ENCODE assay signal across 17 mouse cellular contexts in the genomic region with DNA sequence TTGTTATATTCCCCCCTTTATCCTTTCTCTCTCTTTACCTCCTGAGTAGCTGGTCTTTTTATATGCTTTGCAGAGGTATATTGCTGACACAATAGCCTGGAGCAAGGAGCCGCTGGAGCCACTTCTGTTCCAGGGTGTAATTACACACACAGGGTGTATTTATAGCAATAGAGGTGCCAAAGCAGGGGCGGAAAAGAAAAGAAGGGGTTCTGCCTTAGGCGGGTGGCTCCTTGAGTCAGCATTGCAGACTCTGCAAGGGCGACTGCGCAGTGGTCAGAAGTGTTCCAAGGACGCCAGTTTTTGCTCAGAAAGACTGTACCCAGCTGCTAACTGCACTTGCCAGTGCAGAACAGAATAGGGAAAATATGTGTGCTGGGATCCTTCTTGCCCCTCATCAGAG.
DNase-seq lines count a peak whose midpoint lies in the region; ATAC-seq lines count a peak whose summit lies in the region.
"Had no signal": no experiment of that assay in that cellular context is flagged by ENCODE, and none has a peak within 500 bp of the region (broad histone marks: within the 10 kb centered on the region; RNA-seq: fewer than 3 reads in every experiment).

No protein-coding gene starts in this region.

- no peaks in the 10 kb centered on the region for H3K27me3 ChIP-seq in limb, embryonic 13.5 days
- no peaks in the 10 kb centered on the region for H3K27me3 ChIP-seq in liver, embryonic 12.5 days (replicated peaks)
- H3K27me3 ChIP-seq: forebrain, embryonic 15.5 days had no signal

- DNase-seq in frontal cortex, adult 2 months (ENCODE audit: extremely low spot score in 1 of 2, low spot score in 1 of 2) = peak; percentile 32 to 53
- DNase-seq in frontal cortex, postnatal 25 days (ENCODE audit: low spot score in 2 of 2) = no peak
- peak; percentile 47 for DNase-seq in right cerebral cortex, adult 18-20 months
- no peak for DNase-seq in right cerebral cortex, postnatal 4 days
- DNase-seq in layer of hippocampus, adult 11-12 months (ENCODE audit: low spot score) = no peak
- DNase-seq: adrenal gland, adult 2 months; cerebellum, adult 11-12 months; cerebellum, postnatal 25 days; gastrocnemius, postnatal 36 days; liver, postnatal 0 days; thymus, postnatal 36 days had no signal

- peak; percentile 48; the same call in 1 of the 2 replicates for ATAC-seq in limb, embryonic 13.5 days (ENCODE audit: low FRiP score, low read depth)
- ATAC-seq in liver, embryonic 12.5 days = no peak
- ATAC-seq: forebrain, embryonic 15.5 days; liver, postnatal 0 days had no signal

- 0 out of 2 replicates have a peak overlapping the region, but pooled peaks have one; percentile 24 for H3K27ac ChIP-seq in limb, embryonic 13.5 days
- no peak overlapping the region for H3K27ac ChIP-seq in liver, embryonic 12.5 days
- H3K27ac ChIP-seq: forebrain, embryonic 15.5 days; hindbrain, embryonic 10.5 days had no signal

- H3K4me3 ChIP-seq in limb, embryonic 13.5 days = no peak overlapping the region
- no peak overlapping the region for H3K4me3 ChIP-seq in liver, embryonic 12.5 days
- H3K4me3 ChIP-seq: erythroblast, embryonic 14.5 days; forebrain, embryonic 15.5 days; hindbrain, embryonic 10.5 days had no signal

- no peaks in the 10 kb centered on the region for H3K9me3 ChIP-seq in limb, embryonic 13.5 days
- no peaks in the 10 kb centered on the region for H3K9me3 ChIP-seq in liver, embryonic 12.5 days (replicated peaks)
- H3K9me3 ChIP-seq: forebrain, embryonic 15.5 days; hindbrain, embryonic 10.5 days had no signal

- peaks cover 12% of the 10 kb centered on the region for H3K4me1 ChIP-seq in limb, embryonic 13.5 days
- H3K4me1 ChIP-seq in liver, embryonic 12.5 days = no peaks in the 10 kb centered on the region
- H3K4me1 ChIP-seq: forebrain, embryonic 15.5 days; hindbrain, embryonic 10.5 days had no signal

- no peaks in the 10 kb centered on the region for H3K36me3 ChIP-seq in limb, embryonic 13.5 days
- no peaks in the 10 kb centered on the region for H3K36me3 ChIP-seq in liver, embryonic 12.5 days
- H3K36me3 ChIP-seq: forebrain, embryonic 15.5 days; hindbrain, embryonic 10.5 days had no signal

- peak overlapping the region; percentile 19; the same call in 1 of the 2 replicates for H3K4me2 ChIP-seq in limb, embryonic 13.5 days (replicated peaks)
- no peak overlapping the region for H3K4me2 ChIP-seq in liver, embryonic 12.5 days
- H3K4me2 ChIP-seq: forebrain, embryonic 15.5 days; heart, embryonic 11.5 days had no signal

- no peak overlapping the region for H3K9ac ChIP-seq in limb, embryonic 13.5 days
- no peak overlapping the region for H3K9ac ChIP-seq in liver, embryonic 12.5 days
- H3K9ac ChIP-seq: forebrain, embryonic 15.5 days; liver, postnatal 0 days had no signal

- 33% methylated on average over 6 of the region's 6 CpGs for WGBS in limb, embryonic 13.5 days
- WGBS in liver, embryonic 12.5 days (ENCODE audit: insufficient replicate concordance) = 74% methylated on average over 6 of the region's 6 CpGs

Comparison
In these comparisons a context has a peak if more than half of its experiments do, and no peak if none do; other contexts are left out.
1. DNase-seq: peak in frontal cortex, adult 2 months (2 of 2) and right cerebral cortex, adult 18-20 months (single experiment); none in frontal cortex, postnatal 25 days (0 of 2), right cerebral cortex, postnatal 4 days (single experiment) and layer of hippocampus, adult 11-12 months (single experiment).